Mouse (Mus musculus) CH12.LX (cell line): ENCODE measurements around the gene Oit3. TPM values are rescaled to one million over a fixed set of nuclear protein-coding genes. Genes with fewer than 3 reads are reported as not detected.

Experiments used
- DNase-seq: peaks from one replicate; pipeline ENCODE4 v3.0.0-alpha.2; 2013; ENCODE audit errors: extremely low read depth
- H3K27ac ChIP-seq: 2 replicates; pipeline ENCODE4 v1.5.1; 2012; ENCODE audit warnings: low read depth, mild to moderate bottlenecking, control low read depth, moderate library complexity; ENCODE audit not compliant: insufficient read depth
- H3K27me3 ChIP-seq: replicated peaks from 2 replicates; pipeline ENCODE3; 2012; ENCODE audit warnings: inconsistent platforms
- H3K36me3 ChIP-seq, 2 experiments: replicated peaks in 1 of 2; 2 replicates each; pipeline versions ENCODE3 to v1.6.1; 2012; ENCODE audit warnings: inconsistent platforms in 1 of 2, low read length in 1 of 2, mild to moderate bottlenecking in 1 of 2, mixed read lengths in 1 of 2, moderate library complexity in 1 of 2; ENCODE audit not compliant: control insufficient read depth in 1 of 2, insufficient read depth in 1 of 2
- H3K4me1 ChIP-seq, 2 experiments: 2 replicates each; pipeline ENCODE4 v1.6.1; 2012; ENCODE audit warnings: inconsistent platforms in 1 of 2, moderate library complexity in 1 of 2; ENCODE audit not compliant: insufficient read depth in 2 of 2, control insufficient read depth in 1 of 2
- H3K4me2 ChIP-seq: 2 replicates; pipeline ENCODE4 v1.6.1; 2012; ENCODE audit warnings: low read depth, mild to moderate bottlenecking, control low read depth; ENCODE audit not compliant: poor library complexity, insufficient read depth, severe bottlenecking
- H3K4me3 ChIP-seq, 3 experiments: fragments of 150-350 bp in 1 of 3; sonication (generic) in 1 of 3; replicated peaks in 1 of 3; 2 replicates each; pipeline versions ENCODE3 to v1.5.1; 2011 to 2012; ENCODE audit warnings: low read depth in 2 of 3, low read length in 2 of 3, mild to moderate bottlenecking in 2 of 3, moderate library complexity in 2 of 3, control low read depth in 1 of 3, improper control_type of control experiment in 1 of 3, inconsistent platforms in 1 of 3, mixed read lengths in 1 of 3; ENCODE audit not compliant: poor library complexity in 1 of 3
- H3K79me2 ChIP-seq: replicated peaks from 2 replicates; pipeline ENCODE4 v1.6.1; 2012; ENCODE audit warnings: mild to moderate bottlenecking, moderate library complexity; ENCODE audit not compliant: control insufficient read depth, poor library complexity, insufficient read depth, severe bottlenecking; ENCODE audit errors: extremely low read depth
- H3K9ac ChIP-seq: 2 replicates; pipeline ENCODE4 v1.6.1; 2012; ENCODE audit warnings: low read depth, mild to moderate bottlenecking, control low read depth, moderate library complexity; ENCODE audit not compliant: insufficient read depth
- H3K9me3 ChIP-seq: replicated peaks from 2 replicates; pipeline ENCODE3; 2012; ENCODE audit warnings: low read length, inconsistent platforms, mixed read lengths
- BHLHE40 ChIP-seq: IDR thresholded peaks from 2 replicates; pipeline ENCODE4 v1.6.1; 2011; ENCODE audit warnings: mild to moderate bottlenecking, low read depth, low read length, improper control_type of control experiment
- CHD2 ChIP-seq: IDR thresholded peaks from 2 replicates; pipeline ENCODE4 v1.6.1; 2011; ENCODE audit warnings: low read length, improper control_type of control experiment
- E2F4 ChIP-seq: IDR thresholded peaks from 2 replicates; pipeline ENCODE4 v1.6.1; 2011; ENCODE audit warnings: low read depth, low read length, improper control_type of control experiment; ENCODE audit not compliant: insufficient replicate concordance
- ETS1 ChIP-seq: conservative IDR thresholded peaks from 2 replicates; pipeline ENCODE4 v1.6.1; 2012; ENCODE audit warnings: low read depth, mild to moderate bottlenecking, inconsistent platforms, low read length, improper control_type of control experiment, moderate library complexity
- IRF4 ChIP-seq: IDR thresholded peaks from 2 replicates; pipeline ENCODE4 v1.6.1; 2014; ENCODE audit warnings: low read depth, mild to moderate bottlenecking, inconsistent platforms, low read length, improper control_type of control experiment
- JUND ChIP-seq: conservative IDR thresholded peaks from 2 replicates; pipeline ENCODE4 v1.6.1; 2011; ENCODE audit warnings: low read depth, low read length, improper control_type of control experiment
- MAX ChIP-seq: IDR thresholded peaks from 2 replicates; pipeline ENCODE4 v1.6.1; 2011; ENCODE audit warnings: low read length, improper control_type of control experiment
- MEF2A ChIP-seq: IDR thresholded peaks from 2 replicates; pipeline ENCODE4 v1.6.1; 2014; ENCODE audit warnings: low read depth, mild to moderate bottlenecking, inconsistent platforms, low read length, improper control_type of control experiment, borderline replicate concordance
- MXI1 ChIP-seq: IDR thresholded peaks from 2 replicates; pipeline ENCODE4 v1.6.1; 2011; ENCODE audit warnings: mild to moderate bottlenecking, low read depth, low read length, improper control_type of control experiment
- NELFE ChIP-seq: IDR thresholded peaks from 2 replicates; pipeline ENCODE4 v1.6.1; 2011; ENCODE audit warnings: low read depth, low read length, improper control_type of control experiment
- POLR2A ChIP-seq: IDR thresholded peaks from 2 replicates; pipeline ENCODE4 v1.6.1; 2011; ENCODE audit warnings: low read depth, mild to moderate bottlenecking, improper control_type of control experiment, low read length
- RAD21 ChIP-seq: IDR thresholded peaks from 2 replicates; pipeline ENCODE4 v1.6.1; 2011; ENCODE audit warnings: low read depth, mild to moderate bottlenecking, low read length, improper control_type of control experiment, moderate library complexity
- RCOR1 ChIP-seq: conservative IDR thresholded peaks from 2 replicates; pipeline ENCODE4 v1.6.1; 2012; ENCODE audit warnings: low read depth, mild to moderate bottlenecking, inconsistent platforms, low read length, improper control_type of control experiment
- SMC3 ChIP-seq: IDR thresholded peaks from 2 replicates; pipeline ENCODE4 v1.6.1; 2011; ENCODE audit warnings: low read depth, low read length, improper control_type of control experiment
- TCF12 ChIP-seq: IDR thresholded peaks from 2 replicates; pipeline ENCODE4 v1.6.1; 2014; ENCODE audit warnings: low read depth, mild to moderate bottlenecking, inconsistent platforms, low read length, improper control_type of control experiment
- UBTF ChIP-seq: IDR thresholded peaks from 2 replicates; pipeline ENCODE4 v1.6.1; 2012; ENCODE audit warnings: low read depth, mild to moderate bottlenecking, inconsistent platforms, low read length, improper control_type of control experiment, moderate library complexity
- USF2 ChIP-seq: conservative IDR thresholded peaks from 2 replicates; pipeline ENCODE4 v1.6.1; 2011; ENCODE audit warnings: low read depth, low read length, improper control_type of control experiment
- ZMIZ1 ChIP-seq: IDR thresholded peaks from 2 replicates; pipeline ENCODE4 v1.6.1; 2012; ENCODE audit warnings: low read depth, mild to moderate bottlenecking, inconsistent platforms, low read length, improper control_type of control experiment
- ZNF384 ChIP-seq: IDR thresholded peaks from 2 replicates; pipeline ENCODE4 v1.6.1; 2012; ENCODE audit warnings: low read depth, low read length, improper control_type of control experiment, inconsistent platforms
- dilution Hi-C: fragments of 300-500 bp; cut with MboI; formaldehyde crosslinking; loops from 2 replicates; pipeline ENCODE4 v1.14.3; 2020; ENCODE audit warnings: low sequenced_read_pairs; ENCODE audit not compliant: extremely low pct_unique_long_range_greater_than_20kb, extremely low pct_ligation_motif_present
- in situ Hi-C: fragments of 300-500 bp; cut with MboI; formaldehyde crosslinking; loops from 3 replicates; pipeline ENCODE4 v1.14.3; 2019; ENCODE audit warnings: low sequenced_read_pairs, low pct_ligation_motif_present, low pct_unique_long_range_greater_than_20kb, mixed read lengths
- polyA plus RNA-seq: library from polyadenylated mRNA; unstranded; fragments of >175 nt; gene quantifications from 2 replicates; pipeline ENCODE4 v1.2.1, GENCODE M21; 2012; ENCODE audit warnings: low read depth; ENCODE audit not compliant: insufficient read length
- total RNA-seq, 2 experiments: library from RNA; depleted of rRNA; stranded (reverse); fragments of 300-350 nt in 1 of 2; fragments of >200 nt in 1 of 2; gene quantifications; 2 replicates each; pipeline ENCODE4 v1.2.3; 2012 to 2014

Gene Oit3
- total and polyA plus RNA-seq, 3 experiments, result 4.5 to 7.5 (median 7.1) TPM

DNA sequence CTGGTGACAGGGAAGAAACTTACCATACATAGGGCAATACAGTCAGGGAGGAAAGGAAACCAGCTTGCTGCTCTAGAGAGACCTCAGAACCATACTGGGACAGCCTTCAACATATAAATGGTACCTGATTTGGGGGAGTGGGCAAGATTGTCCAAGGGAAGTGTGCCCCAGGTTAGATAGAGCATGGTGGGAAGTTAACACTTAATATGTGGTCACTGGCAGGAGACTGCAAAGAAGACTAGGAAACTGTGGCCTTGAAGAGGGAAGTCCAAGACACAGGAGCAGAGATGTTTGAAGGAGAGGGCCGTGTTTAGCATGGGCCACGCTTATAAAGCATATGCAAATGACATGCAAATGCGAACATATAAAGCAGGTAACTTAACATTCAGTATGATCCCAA lies 2.5 kb upstream of the Oit3 start:
- TF ChIP-seq JUND, result no peak
- no peak for TF ChIP-seq RCOR1
- TF ChIP-seq CHD2, result no peak
- no peak for TF ChIP-seq BHLHE40
- no peak for TF ChIP-seq MAX
- TF ChIP-seq TCF12, result no peak
- no peak for TF ChIP-seq MEF2A
- no peak for TF ChIP-seq UBTF
- no peak for TF ChIP-seq POLR2A
- TF ChIP-seq IRF4, result no peak
- no peak for TF ChIP-seq ZNF384
- TF ChIP-seq SMC3, result no peak
- TF ChIP-seq RAD21, result no peak
- TF ChIP-seq MXI1, result no peak
- no peak for TF ChIP-seq USF2
- Histone ChIP-seq H3K27ac (no peak overlapping the region), H3K9ac (no peak overlapping the region), H3K79me2 (no peaks in the 10 kb centered on the region), H3K9me3 (no peaks in the 10 kb centered on the region), H3K4me3 (no peak overlapping the region), H3K27me3 (no peaks in the 10 kb centered on the region), H3K4me1 (peaks cover 0 to 3% of the 10 kb centered on the region in 2 experiments; a peak in 1 of 4 replicates), H3K4me2 (no peak overlapping the region), H3K36me3 (no peaks in the 10 kb centered on the region)
- in situ Hi-C loops, result no loop called here
- dilution Hi-C loops, result no loop called here
- DNase-seq, result no peak

DNA sequence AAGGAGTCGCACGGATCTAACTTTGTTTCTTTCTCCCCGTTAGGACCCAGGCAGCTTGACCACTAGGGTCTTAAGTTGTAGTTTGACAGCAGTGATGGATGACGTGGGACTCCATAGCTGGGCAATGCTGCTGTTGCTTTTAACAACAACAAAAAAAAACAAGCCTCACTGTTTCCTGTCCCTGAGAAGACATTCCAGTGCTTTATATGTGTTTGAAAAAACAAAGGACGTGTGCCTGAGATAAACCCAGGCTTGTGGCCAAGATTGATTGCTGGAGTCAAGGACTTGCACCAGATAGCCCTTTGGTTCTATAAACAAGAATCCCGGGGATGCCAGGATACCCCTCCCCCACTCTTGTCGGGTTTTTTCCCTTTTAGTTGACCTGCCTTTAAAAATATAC lies 1.6 kb upstream of the Oit3 start:
- H3K4me1 ChIP-seq, result peaks cover 0 to 3% of the 10 kb centered on the region in 2 experiments; a peak in 1 of 4 replicates
- dilution Hi-C loops (no loop called here), in situ Hi-C loops (no loop called here)
- TF ChIP-seq ZMIZ1, result no peak
- TF ChIP-seq E2F4, result no peak
- TF ChIP-seq ETS1, result no peak
- no peak for TF ChIP-seq USF2
- TF ChIP-seq NELFE, result no peak
- H3K79me2 ChIP-seq, result no peaks in the 10 kb centered on the region
- H3K27me3 ChIP-seq, result no peaks in the 10 kb centered on the region
- H3K4me2 ChIP-seq, result no peak overlapping the region
- H3K9ac ChIP-seq, result no peak overlapping the region
- no peak overlapping the region for H3K27ac ChIP-seq
- no peaks in the 10 kb centered on the region for H3K9me3 ChIP-seq
- H3K36me3 ChIP-seq, result no peaks in the 10 kb centered on the region
- no peak overlapping the region for H3K4me3 ChIP-seq
- DNase-seq, result no peak
